Mouse (Mus musculus) cortical plate, adult 2 months (tissue): ENCODE data around the gene B3glct. TPM values are rescaled to one million over a fixed set of nuclear protein-coding genes. Genes with fewer than 3 reads are reported as not detected.
A peak's percentile ranks its signal among the peaks of the same experiment; 100 is the strongest.

Experiments
- H3K27ac ChIP-seq: fragments of 200-500 bp; 2 replicates; pipeline ENCODE4 v1.5.1; 2012; ENCODE audit warnings: low read length, control low read depth, inconsistent platforms; ENCODE audit not compliant: insufficient read depth
- H3K4me1 ChIP-seq: fragments of 200-500 bp; 2 replicates; pipeline ENCODE4 v1.6.1; 2011; ENCODE audit warnings: low read length; ENCODE audit not compliant: control insufficient read depth, insufficient read depth
- H3K4me3 ChIP-seq: fragments of 200-500 bp; 2 replicates; pipeline ENCODE4 v1.5.1; 2011; ENCODE audit warnings: mild to moderate bottlenecking, low read length, control low read depth; ENCODE audit not compliant: insufficient read depth
- CTCF ChIP-seq: fragments of 200-500 bp; IDR thresholded peaks from 2 replicates; pipeline ENCODE4 v1.5.1; 2011; ENCODE audit warnings: mild to moderate bottlenecking, control low read depth, low read length; ENCODE audit not compliant: insufficient read depth; ENCODE audit errors: extremely low read depth
- POLR2A ChIP-seq: fragments of 200-500 bp; IDR thresholded peaks from 2 replicates; pipeline ENCODE4 v1.6.1; 2011; ENCODE audit warnings: mild to moderate bottlenecking, low read length, control low read depth; ENCODE audit not compliant: insufficient read depth; ENCODE audit errors: extremely low read depth
- polyA plus RNA-seq: library from polyadenylated mRNA; depleted of rRNA; stranded (reverse); fragments of >200 nt; gene quantifications from 2 replicates; pipeline ENCODE4 v1.2.3, GENCODE M21; 2012; rRNA removed

B3glct gene
- polyA plus RNA-seq, 1 experiment: 14.2 TPM

GRCm38 (mm10) chr5:149769666-149770065, 91.6 kb downstream of the B3glct start:
- Histone ChIP-seq H3K4me3 (no peak overlapping the region), H3K4me1 (no peaks in the 10 kb centered on the region), H3K27ac (no peak overlapping the region)
- TF ChIP-seq CTCF (no peak), POLR2A (no peak)

DNA sequence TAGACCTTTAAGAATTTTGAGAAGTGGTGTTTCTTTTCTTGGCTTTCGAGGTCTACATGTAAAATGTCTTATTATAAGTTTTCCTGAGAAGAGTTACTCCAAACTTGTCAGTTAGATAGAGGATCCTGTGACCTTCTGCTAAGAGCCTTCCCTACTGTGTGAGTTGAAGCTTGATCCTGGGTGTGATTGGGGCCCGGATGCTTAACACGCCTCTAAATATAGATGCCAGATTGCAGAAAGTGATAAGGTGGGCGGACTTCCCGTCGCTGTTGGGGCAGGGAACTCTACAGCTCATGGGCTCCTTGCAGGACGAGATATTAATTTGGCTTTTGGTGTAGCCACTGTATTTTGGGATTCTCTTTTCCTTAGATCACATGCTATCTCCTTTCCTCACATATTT, 98.0 kb downstream of the B3glct start:
- Histone ChIP-seq H3K27ac (no peak overlapping the region), H3K4me1 (no peaks in the 10 kb centered on the region), H3K4me3 (no peak overlapping the region)
- TF ChIP-seq CTCF: no peak
- no peak for TF ChIP-seq POLR2A

DNA sequence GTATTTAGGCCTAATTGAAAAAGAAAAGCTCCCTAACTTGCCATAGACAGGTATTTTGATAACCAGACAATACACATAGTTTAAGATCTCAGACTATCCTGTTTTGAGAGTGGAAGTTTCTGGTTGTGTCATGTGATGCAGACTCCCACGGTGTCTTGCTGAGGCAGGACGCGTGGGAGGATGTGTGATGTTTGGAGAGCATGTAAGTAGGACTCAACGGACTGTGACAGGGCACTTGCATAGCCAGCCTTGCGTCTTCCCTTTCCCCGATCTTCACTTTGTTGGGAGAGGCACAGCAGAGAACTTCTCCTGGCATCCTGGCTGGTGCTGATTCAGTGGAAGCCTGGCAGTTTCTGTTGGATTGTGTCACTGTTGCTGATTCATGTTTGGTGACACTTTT, 101.7 kb downstream of the B3glct start:
- no peak overlapping the region for H3K27ac ChIP-seq
- TF ChIP-seq POLR2A (no peak), CTCF (no peak)
- H3K4me1 ChIP-seq: no peaks in the 10 kb centered on the region
- H3K4me3 ChIP-seq: no peak overlapping the region

DNA sequence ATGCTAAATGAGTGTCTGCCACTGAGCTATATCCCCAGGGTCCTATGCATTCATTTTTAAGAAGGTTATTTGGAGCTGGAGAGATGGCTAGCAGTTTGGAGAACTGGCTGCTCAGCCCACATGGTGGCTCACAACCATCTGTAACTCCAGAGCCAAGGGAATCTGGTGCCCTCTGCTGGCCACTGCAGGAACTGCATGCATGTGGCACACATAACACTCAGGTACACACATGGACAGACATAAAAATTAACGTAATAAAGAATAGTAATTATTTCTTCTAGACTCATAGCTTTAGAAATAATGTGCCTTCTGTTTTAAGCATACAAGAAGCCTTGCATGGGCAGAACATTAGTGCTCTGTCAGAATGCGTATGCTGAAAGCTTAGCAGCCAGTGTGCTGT, 102.4 kb downstream of the B3glct start:
- H3K4me3 ChIP-seq: no peak overlapping the region
- TF ChIP-seq POLR2A (no peak), CTCF (0 out of 2 replicates have a peak, but pooled peaks have one; percentile 14)
- no peaks in the 10 kb centered on the region for H3K4me1 ChIP-seq
- no peak overlapping the region for H3K27ac ChIP-seq

DNA sequence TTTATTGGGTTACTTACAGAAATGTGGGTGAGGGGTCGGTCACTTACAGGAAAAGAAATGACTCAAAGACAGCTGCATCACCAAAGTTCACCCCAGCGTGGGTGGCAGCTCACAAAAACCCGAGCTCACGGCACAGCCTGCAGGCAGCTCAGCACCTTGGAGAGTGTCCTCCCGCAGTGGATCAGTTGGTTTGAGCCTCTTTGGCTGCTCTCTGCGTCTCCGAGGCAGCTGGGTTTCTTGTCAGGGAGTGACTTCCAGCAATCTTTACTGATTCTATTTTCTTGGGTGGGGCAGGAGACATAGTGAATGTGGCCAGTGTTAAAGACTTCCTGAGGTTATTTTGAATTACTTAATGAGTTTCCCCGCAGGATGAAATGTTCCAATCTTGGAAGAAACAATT, 112.1 kb downstream of the B3glct start:
- no peak for TF ChIP-seq POLR2A
- TF ChIP-seq CTCF: no peak
- no peak overlapping the region for H3K4me3 ChIP-seq
- no peaks in the 10 kb centered on the region for H3K4me1 ChIP-seq
- no peak overlapping the region for H3K27ac ChIP-seq

DNA sequence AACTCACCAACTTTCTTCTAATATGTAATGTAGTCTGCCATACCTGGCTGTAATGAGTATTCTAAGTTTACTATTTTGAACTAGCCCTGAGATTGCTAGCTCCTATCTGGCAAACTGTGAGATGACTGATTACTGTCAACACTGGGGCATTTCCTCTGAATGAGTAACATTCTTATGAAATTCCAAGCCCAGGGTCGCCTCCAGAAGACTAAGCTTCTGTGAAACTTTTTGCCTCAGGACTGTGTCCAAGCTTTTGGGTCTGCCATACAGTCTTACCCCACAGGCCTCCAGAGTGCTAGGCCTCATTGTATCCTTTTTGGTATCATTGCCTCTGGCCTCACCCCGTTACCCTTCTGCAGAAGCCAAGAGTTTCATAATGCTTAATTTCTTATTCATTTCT, 132.0 kb downstream of the B3glct start:
- Histone ChIP-seq H3K4me3 (no peak overlapping the region), H3K4me1 (no peaks in the 10 kb centered on the region), H3K27ac (no peak overlapping the region)
- no peak for TF ChIP-seq CTCF
- TF ChIP-seq POLR2A: no peak

GRCm38 (mm10) chr5:149811835-149812234, 133.8 kb downstream of the B3glct start:
- Histone ChIP-seq H3K4me3 (no peak overlapping the region), H3K27ac (no peak overlapping the region), H3K4me1 (no peaks in the 10 kb centered on the region)
- TF ChIP-seq POLR2A (no peak), CTCF (no peak)

Other genes starting within 250 kb of the B3glct start
- gene Tex26, start 238.6 kb upstream of the B3glct start, polyA plus RNA-seq: 0.29 and 1.3 TPM in 2 replicates
- gene Wdr95, start 149.6 kb upstream of the B3glct start, polyA plus RNA-seq: 0.93 and 1.3 TPM in 2 replicates
- gene Hsph1, start 41.9 kb upstream of the B3glct start, polyA plus RNA-seq: 209 and 217 TPM in 2 replicates